Mouse (Mus musculus) 416B (cell line): ENCODE results near the gene Col9a3.

Experiments used
- DNase-seq: peaks from one replicate; pipeline ENCODE4 v3.0.0; 2011; ENCODE audit warnings: low read depth

The Col9a3 gene

GRCm38 (mm10) chr2:180641576-180642554 is 44.3 kb downstream of the Col9a3 start:
- DNase-seq = no peak

GRCm38 (mm10) chr2:180642555-180643260 is 45.1 kb downstream of the Col9a3 start, which contains the start of gene Tcfl5:
TSS of gene Tcfl5 (minus strand) at chr2:180642708.
- no peak for DNase-seq

- no peak for DNase-seq
Measured at GRCm38 (mm10) chr2:180643626-180644025, 46.0 kb downstream of the Col9a3 start.

GRCm38 (mm10) chr2:180646841-180647240 is 49.3 kb downstream of the Col9a3 start:
- peak; percentile 46 for DNase-seq

DNA sequence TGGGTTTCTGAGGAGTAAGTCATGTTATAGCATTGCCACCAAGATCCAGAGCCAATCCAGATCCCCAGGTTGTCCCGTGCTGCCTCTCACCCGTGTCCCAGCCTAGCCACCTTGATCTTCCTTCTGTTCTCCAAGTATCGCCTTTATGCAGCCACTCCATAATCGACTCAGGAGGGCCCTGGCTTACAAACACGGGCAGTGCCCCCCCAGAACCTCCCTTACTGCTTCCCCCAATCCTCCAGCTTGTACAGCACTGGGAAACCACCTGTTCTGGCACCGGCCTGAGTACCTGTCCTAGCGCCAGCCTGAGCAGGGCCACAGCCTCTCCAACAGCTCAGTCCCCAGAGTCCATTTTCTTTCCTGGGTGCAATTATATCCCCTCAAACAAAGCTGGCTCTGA is 57.1 kb downstream of the Col9a3 start:
- no peak for DNase-seq

DNA sequence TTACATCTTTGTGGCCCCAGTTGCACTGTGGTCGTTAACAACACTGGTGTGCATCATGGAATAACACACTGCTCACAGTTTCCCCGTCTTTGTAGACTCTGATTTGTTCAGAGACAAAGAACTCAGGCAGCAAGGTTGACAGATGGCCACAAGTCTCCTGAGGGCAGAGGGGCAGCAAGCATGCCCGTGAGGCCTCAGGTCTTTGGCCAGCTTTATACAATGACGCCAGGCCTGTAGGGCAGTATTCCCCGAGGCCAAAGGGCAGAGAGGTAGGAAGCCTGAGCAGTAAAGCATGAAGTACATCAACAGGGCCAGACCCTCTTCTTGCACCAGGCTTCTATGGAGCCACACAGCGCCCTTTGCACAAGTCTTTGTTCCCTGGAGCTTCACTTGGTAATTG is 57.6 kb downstream of the Col9a3 start:
- DNase-seq = no peak

DNA sequence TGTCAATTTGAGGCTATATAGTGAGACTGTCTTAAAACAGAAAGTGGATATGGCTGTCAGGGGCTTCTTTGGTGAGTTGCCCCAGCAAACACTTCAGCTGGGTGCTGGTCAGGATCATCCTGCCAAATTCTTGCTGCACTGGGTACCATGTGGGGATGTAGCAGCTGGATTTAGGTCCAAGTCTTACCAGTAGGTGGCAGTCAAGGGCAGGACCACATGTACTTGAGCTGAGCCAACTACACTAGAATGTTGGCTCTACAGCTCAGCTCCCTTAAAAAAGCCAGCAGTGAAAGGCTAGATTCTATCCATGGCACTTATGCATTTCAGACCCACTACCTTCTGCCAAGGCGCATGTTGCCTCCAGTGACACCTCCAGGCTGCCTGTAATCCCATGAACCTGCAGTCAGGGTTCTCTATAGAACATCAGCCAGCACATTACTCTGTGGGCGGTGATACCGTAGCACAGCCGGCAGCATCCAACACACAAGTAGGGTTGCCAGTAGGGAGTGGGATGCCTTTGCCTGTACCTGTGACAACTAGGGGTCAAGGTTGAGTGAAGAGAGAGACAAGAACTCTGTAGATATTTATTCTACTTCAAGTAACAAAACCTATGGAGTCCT is 59.9 kb downstream of the Col9a3 start:
- peak; percentile 87 for DNase-seq

GRCm38 (mm10) chr2:180658381-180658780 is 60.8 kb downstream of the Col9a3 start:
- DNase-seq = no peak

- DNase-seq = no peak
Measured at GRCm38 (mm10) chr2:180659353-180660150, 62.0 kb downstream of the Col9a3 start.

DNA sequence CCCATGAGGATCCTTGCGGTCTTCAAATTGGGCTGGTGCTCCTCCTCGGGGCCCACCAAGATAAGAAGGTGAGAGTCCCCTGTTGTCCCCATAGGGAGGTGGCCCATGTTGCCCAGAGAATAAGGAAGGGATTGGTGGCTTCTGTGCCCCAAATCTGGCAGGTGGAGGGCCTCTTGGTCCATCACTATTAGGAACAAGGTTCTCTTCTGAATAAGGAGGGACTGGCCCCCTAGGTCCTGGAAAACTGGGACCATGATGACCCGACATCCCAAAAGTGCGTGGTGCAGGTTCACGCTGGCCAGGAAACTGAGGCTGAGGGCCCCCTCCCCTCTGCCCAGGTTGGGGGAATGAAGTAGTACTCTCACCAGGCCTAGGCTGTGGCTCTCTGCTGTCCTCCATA is 62.9 kb downstream of the Col9a3 start:
- DNase-seq = no peak

GRCm38 (mm10) chr2:180662008-180662407 is 64.4 kb downstream of the Col9a3 start:
- DNase-seq = no peak
